Mouse (Mus musculus): ENCODE results near the gene Snd1.

DNA sequence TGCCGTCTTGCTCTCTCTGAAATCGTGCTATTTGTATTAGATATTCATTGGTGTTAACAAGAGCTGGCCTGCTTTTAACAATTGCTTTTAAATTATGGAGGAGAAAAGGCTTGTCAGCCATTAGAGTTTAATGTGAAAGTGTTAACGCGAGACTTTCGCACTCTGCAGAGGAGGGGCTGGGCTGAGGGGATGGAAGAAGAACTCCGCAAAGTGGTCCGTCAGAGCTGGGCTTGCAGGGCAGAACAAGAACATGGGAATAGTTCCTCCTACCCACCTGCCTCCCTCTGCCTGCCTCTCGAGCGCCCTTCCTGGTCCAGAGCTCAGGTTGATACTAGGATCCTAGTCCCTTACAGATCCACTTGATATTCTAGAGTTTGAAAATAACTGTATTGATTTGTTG is 472.3 kb downstream of the Snd1 start:
- no peak for TF ChIP-seq CTCF (IDR thresholded peaks at IDR 0.05; ENCODE audit: low read depth)
- TF ChIP-seq EP300 (IDR thresholded peaks at IDR 0.05; ENCODE audit: low read depth), result no peak

Measured in liver, embryonic 14.5 days (tissue).